Mouse (Mus musculus): ENCODE results near the gene Ddx21. TPM values are rescaled to one million over a fixed set of nuclear protein-coding genes. Genes with fewer than 3 reads are reported as not detected.

The Ddx21 gene
- polyA plus RNA-seq, 1 experiment from 2014 or later: 9.6 TPM

- H3K4me3 ChIP-seq (ENCODE audit: low read depth, low read length): no peak overlapping the region
- H3K4me2 ChIP-seq (replicated peaks; ENCODE audit: low read depth): no peak overlapping the region
- no peaks in the 10 kb centered on the region for H3K4me1 ChIP-seq (replicated peaks; ENCODE audit: control insufficient read depth, insufficient read depth, low read length)
- no peak for TF ChIP-seq CTCF (IDR thresholded peaks at IDR 0.05; ENCODE audit: low read depth)
- ATAC-seq: no peak
- H3K9ac ChIP-seq (ENCODE audit: low read depth, low read length): no peak overlapping the region
- H3K36me3 ChIP-seq (ENCODE audit: control insufficient read depth, insufficient read depth): no peaks in the 10 kb centered on the region
- H3K27ac ChIP-seq (ENCODE audit: low read depth, low read length): no peak overlapping the region
- no peaks in the 10 kb centered on the region for H3K27me3 ChIP-seq (replicated peaks; ENCODE audit: control insufficient read depth, insufficient read depth, low read length)
- 46% methylated on average over 2 of the region's 2 CpGs for WGBS
- H3K9me3 ChIP-seq (ENCODE audit: control insufficient read depth): no peaks in the 10 kb centered on the region
These were observed 69.2 kb downstream of the Ddx21 start for GRCm38 (mm10) chr10:62532832-62533231.

Other genes with a start within 250 kb of the Ddx21 start
- 10.1 and 11.1 TPM in 2 replicates for gene Hk1, start 222.4 kb downstream of the Ddx21 start, polyA plus RNA-seq (2015; fragmentation: Nextera tagmentation; extraction: Ambion mirVana)
- 37.7 and 47.1 TPM in 2 replicates for gene Hkdc1, start 179.8 kb downstream of the Ddx21 start, polyA plus RNA-seq (2015; fragmentation: Nextera tagmentation; extraction: Ambion mirVana)
- 0.14 TPM in 2 replicates for gene 4930507D05Rik, start 152.8 kb downstream of the Ddx21 start, polyA plus RNA-seq (2015; fragmentation: Nextera tagmentation; extraction: Ambion mirVana)
- gene Supv3l1, start 152.5 kb downstream of the Ddx21 start, polyA plus RNA-seq (2015; fragmentation: Nextera tagmentation; extraction: Ambion mirVana): 12.8 and 13.6 TPM in 2 replicates
- gene Vps26a, start 115.5 kb downstream of the Ddx21 start, polyA plus RNA-seq (2015; fragmentation: Nextera tagmentation; extraction: Ambion mirVana): 102 and 116 TPM in 2 replicates
- 18.9 and 21.6 TPM in 2 replicates for gene Srgn, start 74.8 kb downstream of the Ddx21 start, polyA plus RNA-seq (2015; fragmentation: Nextera tagmentation; extraction: Ambion mirVana)
- gene Kif1bp, start 23.8 kb downstream of the Ddx21 start, polyA plus RNA-seq (2015; fragmentation: Nextera tagmentation; extraction: Ambion mirVana): 21.7 and 23.2 TPM in 2 replicates
- gene Ddx50, start 48.9 kb upstream of the Ddx21 start, polyA plus RNA-seq (2015; fragmentation: Nextera tagmentation; extraction: Ambion mirVana): 69.6 and 74.4 TPM in 2 replicates
- gene Stox1, start 123.8 kb upstream of the Ddx21 start, polyA plus RNA-seq (2015; fragmentation: Nextera tagmentation; extraction: Ambion mirVana): 0.44 and 0.97 TPM in 2 replicates
- gene Ccar1, start 190.0 kb upstream of the Ddx21 start, polyA plus RNA-seq (2015; fragmentation: Nextera tagmentation; extraction: Ambion mirVana): 45.7 and 46.8 TPM in 2 replicates

Data from intestine, postnatal 0 days (tissue).